Mouse (Mus musculus) ES-E14 (cell line): ENCODE results near the gene Fnbp1. TPM values are rescaled to one million over a fixed set of nuclear protein-coding genes. Genes with fewer than 3 reads are reported as not detected.

Experiments
- DNase-seq: peaks from one replicate; pipeline ENCODE4 v3.0.0-alpha.2; 2013; ENCODE audit warnings: low read depth, low spot score
- H3K27ac ChIP-seq: 2 replicates; pipeline ENCODE4 v1.5.1; 2012; ENCODE audit warnings: low read depth, mild to moderate bottlenecking, low read length, moderate library complexity, mixed read lengths; ENCODE audit not compliant: poor library complexity, insufficient read depth, severe bottlenecking
- H3K36me3 ChIP-seq: 2 replicates; pipeline ENCODE4 v1.6.1; 2012; ENCODE audit warnings: mild to moderate bottlenecking, low read length, moderate library complexity, mixed read lengths; ENCODE audit not compliant: control insufficient read depth, poor library complexity, insufficient read depth, severe bottlenecking
- H3K4me1 ChIP-seq, 2 experiments: fragments of 150-350 bp in 1 of 2; sonication (generic) in 1 of 2; 2 replicates each; pipeline ENCODE4 v1.6.1; 2012; ENCODE audit warnings: low read length in 2 of 2, mild to moderate bottlenecking in 1 of 2, mixed read lengths in 1 of 2; ENCODE audit not compliant: control insufficient read depth in 2 of 2, insufficient read depth in 2 of 2, poor library complexity in 1 of 2
- H3K4me3 ChIP-seq, 2 experiments: fragments of 150-350 bp in 1 of 2; sonication (generic) in 1 of 2; 2 replicates each; pipeline ENCODE4 v1.5.1; 2012; ENCODE audit warnings: low read length in 2 of 2, low read depth in 1 of 2, mild to moderate bottlenecking in 1 of 2, mixed read lengths in 1 of 2; ENCODE audit not compliant: insufficient read depth in 1 of 2, poor library complexity in 1 of 2, severe bottlenecking in 1 of 2
- H3K9ac ChIP-seq: 2 replicates; pipeline ENCODE4 v1.6.1; 2012; ENCODE audit warnings: low read depth, mild to moderate bottlenecking, low read length, mixed read lengths; ENCODE audit not compliant: poor library complexity, insufficient read depth, severe bottlenecking
- H3K9me3 ChIP-seq: fragments of 150-350 bp; sonication (generic); 2 replicates; pipeline ENCODE4 v1.6.1; 2012; ENCODE audit warnings: low read depth, mild to moderate bottlenecking, low read length; ENCODE audit not compliant: control insufficient read depth, insufficient read depth
- CHD2 ChIP-seq: IDR thresholded peaks from 2 replicates; pipeline ENCODE4 v1.6.1; 2014; ENCODE audit warnings: mild to moderate bottlenecking, low read depth, low read length, inconsistent platforms
- HCFC1 ChIP-seq: IDR thresholded peaks from 2 replicates; pipeline ENCODE4 v1.6.1; 2012; ENCODE audit warnings: low read length, inconsistent platforms, borderline replicate concordance; ENCODE audit not compliant: insufficient read depth
- MAFK ChIP-seq: IDR thresholded peaks from 2 replicates; pipeline ENCODE4 v1.6.1; 2014; ENCODE audit warnings: mild to moderate bottlenecking, low read depth, low read length, inconsistent platforms; ENCODE audit not compliant: insufficient read depth
- ZC3H11A ChIP-seq: IDR thresholded peaks from 2 replicates; pipeline ENCODE4 v1.6.1; 2012; ENCODE audit warnings: low read depth, mild to moderate bottlenecking, inconsistent platforms, low read length, borderline replicate concordance
- ZNF384 ChIP-seq: IDR thresholded peaks from 2 replicates; pipeline ENCODE4 v1.6.1; 2012; ENCODE audit warnings: low read depth, low read length, inconsistent platforms
- in situ Hi-C, 2 experiments: fragments of 600-800 bp; cut with MboI; formaldehyde crosslinking; loops; one replicate each; pipeline ENCODE4 v1.15.1; 2025; ENCODE audit warnings: low sequenced_read_pairs in 2 of 2, inconsistent platforms in 1 of 2; ENCODE audit not compliant: unreplicated experiment in 2 of 2
- total RNA-seq: library from RNA; depleted of rRNA; stranded (reverse); fragments of 300-350 nt; gene quantifications from 2 replicates; pipeline ENCODE4 v1.2.3, GENCODE M21; 2012

The Fnbp1 gene
- total RNA-seq, 1 experiment = 16.5 TPM

- no peak for DNase-seq
- H3K27ac ChIP-seq = no peak overlapping the region
Observed at GRCm38 (mm10) chr2:31006434-31006833, 135.4 kb downstream of the Fnbp1 start.

GRCm38 (mm10) chr2:31005453-31005852 is 136.4 kb downstream of the Fnbp1 start:
- peaks cover 0 to 2% of the 10 kb centered on the region in 2 experiments; a peak in 1 of 4 replicates for H3K4me1 ChIP-seq
- no peak overlapping the region for H3K27ac ChIP-seq
- no peaks in the 10 kb centered on the region for H3K9me3 ChIP-seq
- H3K4me3 ChIP-seq = no peak overlapping the region
- TF ChIP-seq ZNF384 (no peak), HCFC1 (no peak), MAFK (no peak), ZC3H11A (no peak), CHD2 (no peak)
- in situ Hi-C loops = no loop called here
- DNase-seq = no peak
- H3K9ac ChIP-seq = no peak overlapping the region
- H3K36me3 ChIP-seq = no peaks in the 10 kb centered on the region

More at GRCm38 (mm10) chr2:31006434-31006833, 135.4 kb downstream of the Fnbp1 start:
- H3K36me3 ChIP-seq = no peaks in the 10 kb centered on the region
- peaks cover 0 to 2% of the 10 kb centered on the region in 2 experiments; a peak in 1 of 4 replicates for H3K4me1 ChIP-seq
- no peaks in the 10 kb centered on the region for H3K9me3 ChIP-seq
- no peak overlapping the region for H3K4me3 ChIP-seq
- in situ Hi-C loops = no loop called here
- TF ChIP-seq HCFC1 (no peak), CHD2 (no peak), MAFK (no peak), ZC3H11A (no peak), ZNF384 (no peak)
- H3K9ac ChIP-seq = no peak overlapping the region

GRCm38 (mm10) chr2:31002857-31003256 is 139.0 kb downstream of the Fnbp1 start:
- Histone ChIP-seq H3K9me3 (no peaks in the 10 kb centered on the region), H3K9ac (no peak overlapping the region), H3K27ac (no peak overlapping the region), H3K4me1 (peaks cover 0 to 2% of the 10 kb centered on the region in 2 experiments; a peak in 1 of 4 replicates), H3K4me3 (no peak overlapping the region), H3K36me3 (no peaks in the 10 kb centered on the region; the same call in 1 of the 2 replicates)
- in situ Hi-C loops = no loop called here
- TF ChIP-seq CHD2 (no peak), MAFK (no peak), ZNF384 (no peak), HCFC1 (no peak), ZC3H11A (no peak)
- no peak for DNase-seq

GRCm38 (mm10) chr2:30998443-30999260 is 143.2 kb downstream of the Fnbp1 start:
- no peak overlapping the region for H3K9ac ChIP-seq
- no peaks in the 10 kb centered on the region; the same call in 1 of the 2 replicates for H3K36me3 ChIP-seq
- H3K9me3 ChIP-seq = no peaks in the 10 kb centered on the region
- TF ChIP-seq ZNF384 (no peak), CHD2 (no peak), MAFK (no peak), HCFC1 (no peak), ZC3H11A (no peak)
- H3K4me3 ChIP-seq = no peak overlapping the region
- peaks cover 0 to 9% of the 10 kb centered on the region in 2 experiments; a peak in 2 of 4 replicates for H3K4me1 ChIP-seq
- in situ Hi-C loops = no loop called here
- no peak for DNase-seq
- no peak overlapping the region for H3K27ac ChIP-seq
